Mouse (Mus musculus) spleen, embryonic (tissue): ENCODE data around the gene Itga2b.

Experiments
- CTCF ChIA-PET: fragments of 350-600 bp; sonication (Branson Sonifier 250); formaldehyde crosslinking; loops from one replicate; lab custom pipeline; 2022; lab: Charles Lee

Itga2b gene

GRCm38 (mm10) chr11:102460541-102460940 lies 9.4 kb downstream of the Itga2b start:
- CTCF ChIA-PET, result no interaction called here

GRCm38 (mm10) chr11:102455740-102456396 lies 14.1 kb downstream of the Itga2b start:
- CTCF ChIA-PET, result interaction anchor here (0.6 kb wide), 1 partner anchor 875 kb away, joined by 6 read pairs; no protein-coding TSS in a partner anchor

- CTCF ChIA-PET, result no interaction called here
Measured at GRCm38 (mm10) chr11:102453131-102453530, 16.8 kb downstream of the Itga2b start.

- CTCF ChIA-PET, result interaction anchor here (0.7 kb wide), 1 partner anchor 140 kb away, joined by 5 read pairs; no protein-coding TSS in a partner anchor
Measured at GRCm38 (mm10) chr11:102449043-102450008, 20.6 kb downstream of the Itga2b start.

GRCm38 (mm10) chr11:102448327-102448726 lies 21.6 kb downstream of the Itga2b start:
- CTCF ChIA-PET, result interaction anchor here (0.6 kb wide), 1 partner anchor 15 kb away, joined by 4 read pairs; no protein-coding TSS in a partner anchor

GRCm38 (mm10) chr11:102447497-102447896 lies 22.4 kb downstream of the Itga2b start, which contains the start of gene Fam171a2:
Gene Fam171a2 (minus strand): TSS chr11:102447682.
- CTCF ChIA-PET, result interaction anchor here (0.6 kb wide), 1 partner anchor 14 kb away, joined by 4 read pairs; no protein-coding TSS in a partner anchor

- CTCF ChIA-PET, result interaction anchor here (0.6 to 1.4 kb wide), 2 partner anchors 9 to 13 kb away, joined by 3 to 4 read pairs; no protein-coding TSS in a partner anchor
Measured at GRCm38 (mm10) chr11:102446581-102447461, 23.1 kb downstream of the Itga2b start.

GRCm38 (mm10) chr11:102445891-102446361 lies 24.0 kb downstream of the Itga2b start:
- CTCF ChIA-PET, result interaction anchor here (0.6 to 1.4 kb wide), 2 partner anchors 8 to 830 kb away, joined by 3 to 4 read pairs; no protein-coding TSS in a partner anchor

- CTCF ChIA-PET, result interaction anchor here (0.6 to 1.4 kb wide), 2 partner anchors 8 to 829 kb away, joined by 3 to 4 read pairs; no protein-coding TSS in a partner anchor
Measured at GRCm38 (mm10) chr11:102445264-102445890, 24.5 kb downstream of the Itga2b start.

GRCm38 (mm10) chr11:102444781-102445180 lies 25.1 kb downstream of the Itga2b start:
- CTCF ChIA-PET, result no interaction called here

- CTCF ChIA-PET, result no interaction called here
Measured at GRCm38 (mm10) chr11:102444321-102444720, 25.6 kb downstream of the Itga2b start.

GRCm38 (mm10) chr11:102443740-102444139 lies 26.2 kb downstream of the Itga2b start:
- CTCF ChIA-PET, result no interaction called here

GRCm38 (mm10) chr11:102442089-102442488 lies 27.8 kb downstream of the Itga2b start:
- CTCF ChIA-PET, result no interaction called here

- CTCF ChIA-PET, result no interaction called here
Measured at GRCm38 (mm10) chr11:102441434-102441833, 28.5 kb downstream of the Itga2b start.

- CTCF ChIA-PET, result no interaction called here
Measured at GRCm38 (mm10) chr11:102440255-102440654, 29.7 kb downstream of the Itga2b start.

- CTCF ChIA-PET, result no interaction called here
Measured at GRCm38 (mm10) chr11:102439093-102440082, 30.5 kb downstream of the Itga2b start.

- CTCF ChIA-PET, result interaction anchor here (1.5 kb wide), 1 partner anchor 8 kb away, joined by 4 read pairs; no protein-coding TSS in a partner anchor
Measured at GRCm38 (mm10) chr11:102438212-102439092, 31.5 kb downstream of the Itga2b start.
